Mouse (Mus musculus): Measurements from ENCODE around the gene Pomgnt1. TPM values are rescaled to one million over a fixed set of nuclear protein-coding genes. Genes with fewer than 3 reads are reported as not detected.

Pomgnt1 gene
- 57.9 and 62.2 TPM in 2 replicates for polyA plus RNA-seq (2014; fragmentation: Nextera tagmentation; extraction: Ambion mirVana)

GRCm38 (mm10) chr4:116123602-116124519 is at the start of gene Pomgnt1, which contains the start of gene Rad54l:
TSS of gene Pomgnt1 (plus strand) at chr4:116123840.
TSS of gene Rad54l (minus strand) at chr4:116123690.
- H3K4me1 ChIP-seq (ENCODE audit: control insufficient read depth, insufficient read depth, low read length), result 0 out of 2 replicates have a peak, but pooled peaks cover 5% of the 10 kb centered on the region
- H3K36me3 ChIP-seq (ENCODE audit: control insufficient read depth, insufficient read depth, low read length), result no peaks in the 10 kb centered on the region
- WGBS (ENCODE audit: insufficient replicate concordance), result 8% methylated on average over 24 of the region's 24 CpGs
- H3K9me3 ChIP-seq (replicated peaks; ENCODE audit: control insufficient read depth, low read length), result no peaks in the 10 kb centered on the region
- H3K27me3 ChIP-seq (ENCODE audit: control insufficient read depth, insufficient read depth, low read length), result no peaks in the 10 kb centered on the region
- peak within 1 kb of the TSS; percentile 65 for H3K4me3 ChIP-seq (ENCODE audit: low read depth, low read length)
- H3K9ac ChIP-seq (ENCODE audit: low read depth, low read length), result peak within 1 kb of the TSS; percentile 71
- peak within 1 kb of the TSS; percentile 80 for H3K4me2 ChIP-seq
- ATAC-seq (replicated peaks; ENCODE audit: insufficient number of reproducible peaks, low FRiP score, low TSS enrichment), result peak; percentile 92
- peak within 1 kb of the TSS; percentile 71; the same call in 1 of the 2 replicates for H3K27ac ChIP-seq (ENCODE audit: low read depth, low read length)

GRCm38 (mm10) chr4:116074145-116074675 is 49.4 kb upstream of the Pomgnt1 start:
- H3K9me3 ChIP-seq (replicated peaks; ENCODE audit: control insufficient read depth, low read length), result no peaks in the 10 kb centered on the region
- H3K36me3 ChIP-seq (ENCODE audit: control insufficient read depth, insufficient read depth, low read length), result peaks cover 9% of the 10 kb centered on the region
- H3K4me2 ChIP-seq, result peak overlapping the region; percentile 85
- H3K4me1 ChIP-seq (ENCODE audit: control insufficient read depth, insufficient read depth, low read length), result peaks cover 24% of the 10 kb centered on the region
- peak overlapping the region; percentile 100 for H3K9ac ChIP-seq (ENCODE audit: low read depth, low read length)
- peak overlapping the region; percentile 98 for H3K27ac ChIP-seq (ENCODE audit: low read depth, low read length)
- ATAC-seq (replicated peaks; ENCODE audit: insufficient number of reproducible peaks, low FRiP score, low TSS enrichment), result no peak
- 2% methylated on average over 8 of the region's 8 CpGs for WGBS (ENCODE audit: insufficient replicate concordance)
- no peaks in the 10 kb centered on the region for H3K27me3 ChIP-seq (ENCODE audit: control insufficient read depth, insufficient read depth, low read length)
- H3K4me3 ChIP-seq (ENCODE audit: low read depth, low read length), result peak overlapping the region; percentile 97

GRCm38 (mm10) chr4:116074861-116075620 is 48.6 kb upstream of the Pomgnt1 start, which contains the start of the genes Uqcrh and Lrrc41:
TSS of gene Uqcrh (minus strand) at chr4:116075071.
TSS of gene Lrrc41 (plus strand) at chr4:116075269.
- peaks cover 24% of the 10 kb centered on the region for H3K4me1 ChIP-seq (ENCODE audit: control insufficient read depth, insufficient read depth, low read length)
- under 1% methylated on average over 54 of the region's 55 CpGs for WGBS (ENCODE audit: insufficient replicate concordance)
- no peaks in the 10 kb centered on the region for H3K9me3 ChIP-seq (replicated peaks; ENCODE audit: control insufficient read depth, low read length)
- no peaks in the 10 kb centered on the region for H3K27me3 ChIP-seq (ENCODE audit: control insufficient read depth, insufficient read depth, low read length)
- peak within 1 kb of the TSS; percentile 100 for H3K9ac ChIP-seq (ENCODE audit: low read depth, low read length)
- peaks cover 1% of the 10 kb centered on the region; the same call in 1 of the 2 replicates for H3K36me3 ChIP-seq (ENCODE audit: control insufficient read depth, insufficient read depth, low read length)
- ATAC-seq (replicated peaks; ENCODE audit: insufficient number of reproducible peaks, low FRiP score, low TSS enrichment), result peak; percentile 85
- H3K4me3 ChIP-seq (ENCODE audit: low read depth, low read length), result peak within 1 kb of the TSS; percentile 97
- H3K27ac ChIP-seq (ENCODE audit: low read depth, low read length), result peak within 1 kb of the TSS; percentile 98
- H3K4me2 ChIP-seq, result peak within 1 kb of the TSS; percentile 85

GRCm38 (mm10) chr4:116075631-116076368 is 47.8 kb upstream of the Pomgnt1 start:
- 0% methylated on average over 66 of the region's 77 CpGs for WGBS (ENCODE audit: insufficient replicate concordance)
- H3K27me3 ChIP-seq (ENCODE audit: control insufficient read depth, insufficient read depth, low read length), result no peaks in the 10 kb centered on the region

GRCm38 (mm10) chr4:116076369-116077231 is 47.0 kb upstream of the Pomgnt1 start:
- Histone ChIP-seq H3K9ac (ENCODE audit: low read depth, low read length) (peak overlapping the region; percentile 100), H3K9me3 (replicated peaks; ENCODE audit: control insufficient read depth, low read length) (no peaks in the 10 kb centered on the region), H3K4me3 (ENCODE audit: low read depth, low read length) (peak overlapping the region; percentile 97), H3K4me2 (peak overlapping the region; percentile 85), H3K4me1 (ENCODE audit: control insufficient read depth, insufficient read depth, low read length) (peaks cover 24% of the 10 kb centered on the region), H3K36me3 (ENCODE audit: control insufficient read depth, insufficient read depth, low read length) (peaks cover 12% of the 10 kb centered on the region), H3K27me3 (ENCODE audit: control insufficient read depth, insufficient read depth, low read length) (no peaks in the 10 kb centered on the region), H3K27ac (ENCODE audit: low read depth, low read length) (peak overlapping the region; percentile 98)
- 1% methylated on average over 37 of the region's 37 CpGs for WGBS (ENCODE audit: insufficient replicate concordance)
- ATAC-seq (replicated peaks; ENCODE audit: insufficient number of reproducible peaks, low FRiP score, low TSS enrichment), result peak; percentile 8; the same call in 1 of the 2 replicates

More at GRCm38 (mm10) chr4:116075631-116076368, 47.8 kb upstream of the Pomgnt1 start:
- ATAC-seq (replicated peaks; ENCODE audit: insufficient number of reproducible peaks, low FRiP score, low TSS enrichment), result peak; percentile 65
- peak overlapping the region; percentile 85 for H3K4me2 ChIP-seq
- no peaks in the 10 kb centered on the region for H3K9me3 ChIP-seq (replicated peaks; ENCODE audit: control insufficient read depth, low read length)
- peaks cover 4% of the 10 kb centered on the region for H3K36me3 ChIP-seq (ENCODE audit: control insufficient read depth, insufficient read depth, low read length)
- H3K27ac ChIP-seq (ENCODE audit: low read depth, low read length), result peak overlapping the region; percentile 98
- peak overlapping the region; percentile 100 for H3K9ac ChIP-seq (ENCODE audit: low read depth, low read length)
- H3K4me3 ChIP-seq (ENCODE audit: low read depth, low read length), result peak overlapping the region; percentile 97
- peaks cover 24% of the 10 kb centered on the region for H3K4me1 ChIP-seq (ENCODE audit: control insufficient read depth, insufficient read depth, low read length)

- WGBS (ENCODE audit: insufficient replicate concordance), result 39% methylated on average over 3 of the region's 3 CpGs
- H3K27me3 ChIP-seq (ENCODE audit: control insufficient read depth, insufficient read depth, low read length), result no peaks in the 10 kb centered on the region
- H3K4me1 ChIP-seq (ENCODE audit: control insufficient read depth, insufficient read depth, low read length), result peaks cover 24% of the 10 kb centered on the region
- peak overlapping the region; percentile 97 for H3K4me3 ChIP-seq (ENCODE audit: low read depth, low read length)
- peaks cover 12% of the 10 kb centered on the region for H3K36me3 ChIP-seq (ENCODE audit: control insufficient read depth, insufficient read depth, low read length)
- peak overlapping the region; percentile 85 for H3K4me2 ChIP-seq
- H3K9me3 ChIP-seq (replicated peaks; ENCODE audit: control insufficient read depth, low read length), result no peaks in the 10 kb centered on the region
- ATAC-seq (replicated peaks; ENCODE audit: insufficient number of reproducible peaks, low FRiP score, low TSS enrichment), result no peak
- H3K27ac ChIP-seq (ENCODE audit: low read depth, low read length), result peak overlapping the region; percentile 98
- H3K9ac ChIP-seq (ENCODE audit: low read depth, low read length), result peak overlapping the region; percentile 100
Observed at GRCm38 (mm10) chr4:116077240-116078095, 46.2 kb upstream of the Pomgnt1 start.

Data from heart, embryonic 11.5 days (tissue).